Mouse (Mus musculus): ENCODE measurements around the gene Vmn1r88. TPM values are rescaled to one million over a fixed set of nuclear protein-coding genes. Genes with fewer than 3 reads are reported as not detected.
"Not testable (repeated sequence)": the region's sequence is repeated elsewhere in the genome, so short reads cannot be mapped to it uniquely, and the experiment has no call there.

Vmn1r88 gene
- total RNA-seq (2021): under 1 TPM; 0.13 TPM
- long read RNA-seq, experiment 1: 0 reads
- long read RNA-seq, experiment 2: 0 reads

GRCm38 (mm10) chr7:13159268-13159667, at the start of gene Vmn1r88:
Vmn1r88 (plus strand) TSS chr7:13159568.
- no peak for DNase-seq (ENCODE audit: low spot score in 2 of 2)
- intact Hi-C loops (cut with DNase I): no loop called here

GRCm38 (mm10) chr7:13119817-13120216, 39.6 kb upstream of the Vmn1r88 start, which contains the start of gene Vmn1r86:
Vmn1r86 (minus strand) TSS chr7:13119917.
- DNase-seq (ENCODE audit: low spot score in 2 of 2): no peak
- intact Hi-C loops (cut with DNase I): no loop called here

- intact Hi-C loops (cut with DNase I): not testable (repeated sequence)
- peak in 1 of 2 experiments; percentile 0 for DNase-seq (ENCODE audit: low spot score in 2 of 2)
Measured at GRCm38 (mm10) chr7:13123554-13124153, 35.7 kb upstream of the Vmn1r88 start.

GRCm38 (mm10) chr7:13131856-13132255, 27.5 kb upstream of the Vmn1r88 start:
- intact Hi-C loops (cut with DNase I): no loop called here
- no peak for DNase-seq (ENCODE audit: low spot score in 2 of 2)

- DNase-seq (ENCODE audit: low spot score in 2 of 2): no peak
- intact Hi-C loops (cut with DNase I): no loop called here
Measured at GRCm38 (mm10) chr7:13137340-13137739, 22.0 kb upstream of the Vmn1r88 start.

- no peak for DNase-seq (ENCODE audit: low spot score in 2 of 2)
- intact Hi-C loops (cut with DNase I): no loop called here
Measured at GRCm38 (mm10) chr7:13140057-13140456, 19.3 kb upstream of the Vmn1r88 start, which contains the start of gene Vmn1r87. Vmn1r87 (minus strand) TSS chr7:13140157.

- no peak for DNase-seq (ENCODE audit: low spot score in 2 of 2)
- intact Hi-C loops (cut with DNase I): no loop called here
Measured at GRCm38 (mm10) chr7:13212720-13213119, 53.4 kb downstream of the Vmn1r88 start, which contains the start of gene Vmn1r89. Vmn1r89 (plus strand) TSS chr7:13213020.

Other genes starting within 250 kb of the Vmn1r88 start
- 100 to 1,000 TPM; 363 to 401 TPM for gene Rps5, start 237.3 kb upstream of the Vmn1r88 start, total RNA-seq (2021)
- gene Rnf225, start 232.2 kb upstream of the Vmn1r88 start, total RNA-seq (2021): 1 to 10 TPM; 1.1 to 1.4 TPM
- gene Zfp324, start 193.7 kb upstream of the Vmn1r88 start, total RNA-seq (2021): 10 to 100 TPM; 13.4 to 13.6 TPM
- 1 to 10 TPM; 7.1 to 8.5 TPM for gene Zfp446, start 181.7 kb upstream of the Vmn1r88 start, total RNA-seq (2021)
- gene Slc27a5, start 161.4 kb upstream of the Vmn1r88 start, total RNA-seq (2021): not detected
- gene Trim28, start 160.5 kb upstream of the Vmn1r88 start, total RNA-seq (2021): 100 to 1,000 TPM; 218 to 223 TPM
- gene Zbtb45, start 149.5 kb upstream of the Vmn1r88 start, total RNA-seq (2021): 10 to 100 TPM; 33.3 to 35.6 TPM
- gene Chmp2a, start 124.8 kb upstream of the Vmn1r88 start, total RNA-seq (2021): 100 to 1,000 TPM; 123 to 135 TPM
- 100 to 1,000 TPM; 207 to 218 TPM for gene Ube2m, start 121.3 kb upstream of the Vmn1r88 start, total RNA-seq (2021)
- gene Mzf1, start 104.8 kb upstream of the Vmn1r88 start, total RNA-seq (2021): 10 to 100 TPM; 15.5 to 16.7 TPM
- gene Vmn1r85, start 64.4 kb upstream of the Vmn1r88 start, total RNA-seq (2021): not detected
- gene Vmn1r86, start 39.7 kb upstream of the Vmn1r88 start, total RNA-seq (2021): not detected
- gene Vmn1r87, start 19.4 kb upstream of the Vmn1r88 start, total RNA-seq (2021): not detected
- not detected for gene Vmn1r89, start 53.5 kb downstream of the Vmn1r88 start, total RNA-seq (2021)
- 10 to 100 TPM in 1 of 2 experiments, 1 to 10 TPM in 1; 8.0 to 11.6 TPM for gene Lig1, start 117.7 kb downstream of the Vmn1r88 start, total RNA-seq (2021)
- gene Zswim9, start 119.2 kb downstream of the Vmn1r88 start, total RNA-seq (2021): 10 to 100 TPM; 11.3 to 12.7 TPM
- gene Pla2g4c, start 165.1 kb downstream of the Vmn1r88 start, total RNA-seq (2021): under 1 TPM; 0.17 to 0.18 TPM
- under 1 TPM in 1 of 2 experiments, not detected in 1; 0.88 TPM for gene Cabp5, start 238.6 kb downstream of the Vmn1r88 start, total RNA-seq (2021)